Mouse (Mus musculus) thymus, adult 2 months (tissue): ENCODE results near the gene Car15. TPM values are rescaled to one million over a fixed set of nuclear protein-coding genes. Genes with fewer than 3 reads are reported as not detected.

ENCODE experiments used
- DNase-seq: peaks from one replicate; pipeline ENCODE4 v3.0.0; 2021
- H3K27ac ChIP-seq: fragments of 200-500 bp; 2 replicates; pipeline ENCODE4 v1.5.1; 2012; ENCODE audit warnings: low read length, control low read depth; ENCODE audit not compliant: control insufficient read depth, insufficient read depth
- H3K27me3 ChIP-seq: fragments of 200-500 bp; 2 replicates; pipeline ENCODE4 v1.6.1; 2012; ENCODE audit warnings: mild to moderate bottlenecking, low read length, moderate library complexity, mixed read lengths; ENCODE audit not compliant: control insufficient read depth, insufficient read depth
- H3K36me3 ChIP-seq: fragments of 200-500 bp; 2 replicates; pipeline ENCODE4 v1.6.1; 2012; ENCODE audit warnings: mild to moderate bottlenecking, low read length, moderate library complexity; ENCODE audit not compliant: control insufficient read depth, insufficient read depth
- H3K4me1 ChIP-seq: fragments of 200-500 bp; replicated peaks from 2 replicates; pipeline ENCODE4 v1.6.1; 2012; ENCODE audit warnings: low read length; ENCODE audit not compliant: control insufficient read depth, insufficient read depth
- H3K4me3 ChIP-seq: fragments of 200-500 bp; 2 replicates; pipeline ENCODE4 v1.5.1; 2012; ENCODE audit warnings: mild to moderate bottlenecking, low read length, control low read depth, moderate library complexity; ENCODE audit not compliant: control insufficient read depth, insufficient read depth
- CTCF ChIP-seq: fragments of 200-500 bp; IDR thresholded peaks from 2 replicates; pipeline ENCODE4 v1.5.1; 2012; ENCODE audit warnings: mild to moderate bottlenecking, control low read depth, low read length, moderate library complexity, borderline replicate concordance; ENCODE audit not compliant: control insufficient read depth, poor library complexity, insufficient read depth; ENCODE audit errors: extremely low read depth
- POLR2A ChIP-seq: fragments of 200-500 bp; IDR thresholded peaks from 2 replicates; pipeline ENCODE4 v1.6.1; 2012; ENCODE audit warnings: mild to moderate bottlenecking, low read length, control low read depth, moderate library complexity; ENCODE audit not compliant: control insufficient read depth, poor library complexity, insufficient read depth; ENCODE audit errors: extremely low read depth
- WGBS: fragments of 180-500 bp; shearing (Covaris S2); methylation state at CpG from one replicate; pipeline ENCODE4 v1.1.7; 2018; 5-methylcytosine and 5-hydroxymethylcytosine counted together
- polyA plus RNA-seq: library from polyadenylated mRNA; depleted of rRNA; stranded (reverse); fragments of >200 nt; gene quantifications from 2 replicates; pipeline ENCODE4 v1.2.3, GENCODE M21; 2012

Car15 gene
- polyA plus RNA-seq, 1 experiment = 22.4 TPM

- no peak for DNase-seq
- Histone ChIP-seq H3K27ac (no peak overlapping the region), H3K4me1 (no peaks in the 10 kb centered on the region), H3K4me3 (no peak overlapping the region), H3K27me3 (no peaks in the 10 kb centered on the region), H3K36me3 (peaks cover 76% of the 10 kb centered on the region)
- WGBS = 96% methylated on average over 5 of the region's 5 CpGs
- TF ChIP-seq CTCF = no peak
- no peak for TF ChIP-seq POLR2A
Observed at GRCm38 (mm10) chr16:17851331-17851730, 13.2 kb upstream of the Car15 start.

- Histone ChIP-seq H3K4me1 (no peaks in the 10 kb centered on the region), H3K4me3 (no peak overlapping the region), H3K27me3 (no peaks in the 10 kb centered on the region), H3K36me3 (peaks cover 64% of the 10 kb centered on the region), H3K27ac (no peak overlapping the region)
- DNase-seq = no peak
- TF ChIP-seq POLR2A = no peak
- no peak for TF ChIP-seq CTCF
- WGBS = 92% methylated on average over 6 of the region's 6 CpGs
Observed at GRCm38 (mm10) chr16:17849486-17849885, 11.3 kb upstream of the Car15 start.

- TF ChIP-seq POLR2A (no peak), CTCF (no peak)
- peak; percentile 30 for DNase-seq
- H3K27ac ChIP-seq = no peak overlapping the region
- 33% methylated on average over 1 of the region's 1 CpGs for WGBS
- peaks cover 64% of the 10 kb centered on the region for H3K36me3 ChIP-seq
- H3K27me3 ChIP-seq = no peaks in the 10 kb centered on the region
- H3K4me3 ChIP-seq = no peak overlapping the region
- H3K4me1 ChIP-seq = no peaks in the 10 kb centered on the region
Observed at GRCm38 (mm10) chr16:17848928-17849327, 10.8 kb upstream of the Car15 start.

DNA sequence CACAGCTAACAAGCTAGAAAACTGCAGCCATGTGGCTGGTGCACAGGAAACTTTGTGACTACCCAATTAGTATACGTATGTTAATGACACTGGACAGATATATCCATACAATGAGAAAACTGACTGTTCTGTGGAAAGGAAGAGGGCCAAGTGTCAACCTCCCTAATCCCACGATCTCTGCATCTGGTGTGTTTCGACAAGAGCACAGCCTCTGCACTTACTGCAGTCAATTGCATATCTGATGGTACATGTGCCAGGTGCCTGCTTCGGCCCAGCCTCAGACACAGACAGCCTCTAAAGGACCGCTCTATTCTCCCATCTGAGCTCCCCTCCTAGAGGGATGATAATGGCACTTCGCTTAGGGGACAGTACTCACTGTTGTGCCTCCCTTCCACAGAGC is 10.3 kb upstream of the Car15 start:
- Histone ChIP-seq H3K4me3 (no peak overlapping the region), H3K4me1 (no peaks in the 10 kb centered on the region), H3K36me3 (peaks cover 66% of the 10 kb centered on the region), H3K27me3 (no peaks in the 10 kb centered on the region), H3K27ac (no peak overlapping the region)
- TF ChIP-seq CTCF (no peak), POLR2A (no peak)
- 96% methylated on average over 6 of the region's 6 CpGs for WGBS
- no peak for DNase-seq

- 96% methylated on average over 10 of the region's 10 CpGs for WGBS
- Histone ChIP-seq H3K36me3 (peaks cover 54% of the 10 kb centered on the region), H3K4me3 (no peak overlapping the region), H3K27me3 (no peaks in the 10 kb centered on the region), H3K4me1 (no peaks in the 10 kb centered on the region), H3K27ac (no peak overlapping the region)
- TF ChIP-seq POLR2A (no peak), CTCF (no peak)
- DNase-seq = no peak
Observed at GRCm38 (mm10) chr16:17843701-17844365, 5.7 kb upstream of the Car15 start.

- Histone ChIP-seq H3K4me3 (no peak overlapping the region), H3K27ac (no peak overlapping the region), H3K27me3 (no peaks in the 10 kb centered on the region), H3K36me3 (peaks cover 43% of the 10 kb centered on the region), H3K4me1 (no peaks in the 10 kb centered on the region)
- DNase-seq = no peak
- WGBS = 91% methylated on average over 7 of the region's 7 CpGs
- TF ChIP-seq POLR2A = no peak
- TF ChIP-seq CTCF = no peak
Observed at GRCm38 (mm10) chr16:17842437-17842836, 4.3 kb upstream of the Car15 start.

- H3K4me3 ChIP-seq = no peak overlapping the region
- WGBS = 93% methylated on average over 4 of the region's 4 CpGs
- TF ChIP-seq CTCF (no peak), POLR2A (no peak)
Observed at GRCm38 (mm10) chr16:17839976-17840375, 1.8 kb upstream of the Car15 start.

More at GRCm38 (mm10) chr16:17839976-17840375, 1.8 kb upstream of the Car15 start:
- H3K27ac ChIP-seq = no peak overlapping the region
- DNase-seq = no peak
- H3K4me1 ChIP-seq = no peaks in the 10 kb centered on the region
- H3K27me3 ChIP-seq = peaks cover 2% of the 10 kb centered on the region; the same call in 1 of the 2 replicates
- peaks cover 30% of the 10 kb centered on the region for H3K36me3 ChIP-seq
